Mouse (Mus musculus): ENCODE results near the gene Muc5b.

Gene Muc5b

GRCm38 (mm10) chr7:141908591-141908990 lies 69.7 kb downstream of the Muc5b start:
- no peak for DNase-seq

GRCm38 (mm10) chr7:141911305-141911704 lies 72.4 kb downstream of the Muc5b start:
- DNase-seq: no peak

GRCm38 (mm10) chr7:141918407-141918806 lies 79.5 kb downstream of the Muc5b start, which contains the start of gene Tollip:
TSS of gene Tollip (minus strand) at chr7:141918507.
- no peak for DNase-seq
